Mouse (Mus musculus): ENCODE measurements at regions not wholly inside any gene's neighbourhood (a gene's known extent, or its start where the extent isn't known, plus 50 kb on each side); places are given as distances from the start of the nearest gene placed in this dataset.

DNA sequence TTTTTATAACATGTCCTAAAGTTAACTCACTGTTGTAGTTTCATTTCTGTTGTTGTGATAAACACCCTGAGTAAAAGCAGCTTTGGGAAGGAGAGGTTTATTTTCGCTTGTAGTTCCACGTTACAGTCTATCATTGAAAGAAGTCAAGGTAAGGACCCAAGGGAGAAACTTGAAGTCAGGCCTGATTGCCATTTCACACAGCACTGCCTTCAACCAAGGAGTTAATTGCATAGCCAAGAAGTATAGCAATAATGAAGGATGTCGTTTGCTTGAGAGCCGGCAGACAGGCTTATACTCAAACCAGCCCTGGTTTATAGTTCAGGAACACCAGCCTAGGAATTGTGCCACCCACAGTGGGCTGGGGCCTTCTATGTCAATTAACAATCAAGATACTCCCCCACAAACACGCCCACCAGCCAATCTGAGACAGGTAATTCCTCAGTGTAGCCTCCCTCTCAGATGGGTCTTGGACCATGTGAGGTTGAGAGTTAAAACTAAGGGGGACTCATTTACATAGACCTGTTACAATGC lies 59.9 kb upstream of the Mdm1 start:
- no peak for TF ChIP-seq GATA1 (IDR thresholded peaks at IDR 0.05; ENCODE audit: borderline replicate concordance, low read length)
- no peak for TF ChIP-seq FLI1 (IDR thresholded peaks at IDR 0.05; ENCODE audit: low read length)
